Mouse (Mus musculus): ENCODE results near the gene 2310061I04Rik.
A peak's percentile ranks its signal among the peaks of the same experiment; 100 is the strongest.
"Not testable (repeated sequence)": the region's sequence is repeated elsewhere in the genome, so short reads cannot be mapped to it uniquely, and the experiment has no call there.

2310061I04Rik gene

DNA sequence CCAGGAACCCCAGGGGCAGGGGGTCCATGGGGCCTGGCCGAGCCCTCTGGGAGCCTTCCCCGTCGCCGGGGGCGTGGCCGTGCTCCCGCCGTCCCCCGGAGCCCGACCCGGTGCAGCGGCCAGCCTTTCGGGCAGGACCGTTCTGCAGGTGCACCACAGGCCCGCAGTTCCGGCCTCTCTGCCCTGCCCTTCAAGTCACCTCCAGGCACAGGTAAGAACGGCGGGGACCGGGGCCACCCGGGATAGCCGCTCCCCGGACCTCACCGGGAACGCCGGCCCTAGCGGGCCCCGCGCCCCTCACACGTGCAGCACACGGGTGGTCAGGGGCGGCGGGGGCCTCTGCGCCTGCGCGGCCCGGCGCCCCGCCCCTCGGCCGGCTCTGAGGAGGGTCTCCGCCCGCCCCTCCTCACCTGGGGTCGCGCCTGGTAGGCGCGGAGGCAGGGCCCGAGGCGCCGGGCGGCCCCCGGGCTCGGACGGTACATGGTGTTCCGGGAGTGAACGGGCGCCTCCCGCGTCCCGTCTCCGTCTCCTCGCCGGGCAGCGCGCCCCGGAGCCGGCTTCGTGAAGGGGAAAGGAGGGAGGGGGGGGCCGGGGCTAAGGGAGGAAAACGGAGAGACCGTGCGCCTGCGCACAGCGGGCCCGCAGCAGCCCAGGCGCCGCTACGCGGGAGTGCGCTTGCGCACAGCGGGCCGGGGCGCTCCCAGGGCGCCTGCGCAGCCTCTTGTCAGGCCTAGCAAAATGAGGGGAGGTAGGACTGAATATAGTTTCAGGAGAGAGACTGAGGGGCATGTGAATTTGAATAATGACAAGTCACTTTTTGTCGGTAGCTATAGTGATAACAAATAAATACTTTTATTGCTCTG is at the start of gene 2310061I04Rik:
2310061I04Rik (minus strand) TSS at position 651 of the 863 bp plus-strand sequence.
- DNase-seq (ENCODE audit: low spot score): peak; percentile 39

DNA sequence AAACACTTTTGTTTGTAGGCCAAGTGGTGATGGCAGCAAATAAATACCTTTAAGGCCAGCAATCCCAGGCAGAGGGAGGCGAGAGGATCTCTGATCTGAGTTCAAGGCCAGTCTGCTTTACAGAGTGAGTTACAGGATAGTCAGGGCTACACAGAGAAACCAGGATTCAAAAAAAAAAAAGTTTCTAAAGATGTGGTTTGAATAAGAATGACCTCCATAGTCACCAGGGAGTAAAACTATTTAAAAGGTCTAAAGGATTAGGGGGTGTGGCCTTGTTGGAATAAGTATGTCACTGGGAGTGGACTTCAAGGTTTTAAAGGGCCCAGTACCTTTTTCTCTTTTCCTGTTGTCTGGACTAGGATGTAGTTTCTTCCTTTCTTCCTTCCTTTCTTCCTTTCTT is 42.7 kb upstream of the 2310061I04Rik start:
- no peak for DNase-seq (ENCODE audit: low spot score)

DNA sequence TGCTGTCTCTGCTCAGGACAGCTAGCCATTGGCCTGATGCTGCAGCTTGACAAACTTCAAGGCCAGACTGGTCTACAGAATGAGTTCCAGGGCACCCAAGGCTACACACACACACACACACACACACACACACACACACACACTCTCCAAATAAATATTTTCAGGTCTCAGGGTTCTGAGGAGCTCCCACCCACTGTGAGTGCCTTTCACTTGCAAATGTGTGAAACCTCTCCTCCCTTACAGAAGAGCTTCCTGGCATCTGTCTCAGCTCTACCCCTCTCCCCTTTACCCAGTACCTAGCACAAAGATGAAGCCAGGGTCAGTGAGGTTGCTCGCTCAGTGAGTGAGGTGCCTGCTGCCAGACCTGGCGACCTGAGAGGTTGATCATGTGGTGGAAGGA is 41.9 kb upstream of the 2310061I04Rik start:
- DNase-seq (ENCODE audit: low spot score): no peak

DNA sequence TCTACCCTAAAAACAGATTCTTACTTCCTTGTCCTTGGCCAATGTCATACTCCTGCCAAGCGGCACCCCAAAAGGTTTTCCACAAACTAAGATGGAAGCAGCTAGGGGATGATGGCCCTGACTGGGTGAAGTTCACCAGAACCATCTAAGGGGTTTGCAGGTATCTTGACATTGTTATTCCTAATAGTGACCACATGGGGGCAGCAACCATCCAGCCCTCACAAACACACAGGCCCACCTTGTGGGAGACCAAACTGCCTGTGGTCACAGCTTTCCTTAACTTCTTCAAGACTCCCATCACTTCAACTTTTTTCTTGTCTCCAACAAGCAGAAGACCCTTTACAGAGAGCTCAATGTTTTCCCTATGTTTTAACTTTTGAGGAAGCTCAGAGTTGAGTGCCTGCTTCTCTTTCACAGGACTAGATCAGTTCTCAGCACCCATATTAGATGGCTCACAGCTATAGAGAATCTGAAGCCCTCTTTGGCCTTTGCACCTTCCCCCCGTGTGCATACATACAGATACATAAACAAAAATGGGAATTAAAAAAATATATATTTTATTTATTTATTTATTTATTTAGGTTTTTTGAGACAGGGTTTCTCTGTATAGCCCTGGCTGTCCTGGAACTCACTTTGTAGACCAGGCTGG is 40.6 kb upstream of the 2310061I04Rik start:
- no peak for DNase-seq (ENCODE audit: low spot score)

DNA sequence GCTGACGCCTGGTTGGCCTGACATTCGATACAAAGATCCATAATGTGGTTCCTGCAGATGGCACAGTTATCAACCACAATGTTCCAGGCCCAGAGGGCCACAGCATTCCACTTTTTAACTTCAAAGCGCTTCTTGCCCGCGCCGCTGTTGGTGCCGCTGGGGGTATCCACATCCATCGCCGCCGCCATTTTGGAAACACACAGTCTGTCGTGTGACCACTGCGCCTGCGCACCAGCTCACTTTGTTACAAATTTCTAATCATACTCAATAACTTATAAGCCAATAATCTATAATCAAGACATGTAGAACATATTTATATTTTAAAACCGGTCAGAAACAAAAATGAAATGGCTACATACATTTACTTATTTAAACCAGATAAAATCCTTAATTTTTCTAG is 38.5 kb upstream of the 2310061I04Rik start:
- not testable (repeated sequence) for DNase-seq (ENCODE audit: low spot score)

DNA sequence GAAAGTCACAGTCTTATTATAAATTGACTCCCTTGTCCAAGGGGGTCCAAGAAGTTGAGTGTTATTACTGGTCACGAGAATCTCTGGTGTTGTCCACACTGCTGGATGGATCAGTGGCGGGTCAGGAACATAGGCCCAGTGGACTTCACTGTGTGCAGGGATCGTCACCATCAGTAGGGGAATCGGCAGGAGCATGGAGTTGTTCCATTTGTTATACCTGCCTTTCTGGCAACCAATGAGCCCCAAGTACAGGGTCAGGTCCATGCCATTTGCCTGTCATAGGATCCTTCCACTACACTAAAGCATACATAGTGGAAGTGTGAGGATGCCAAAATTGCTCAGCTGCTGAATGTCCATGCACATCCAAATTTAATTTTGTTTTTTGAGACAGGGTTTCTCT is 35.4 kb upstream of the 2310061I04Rik start:
- DNase-seq (ENCODE audit: low spot score): no peak

DNA sequence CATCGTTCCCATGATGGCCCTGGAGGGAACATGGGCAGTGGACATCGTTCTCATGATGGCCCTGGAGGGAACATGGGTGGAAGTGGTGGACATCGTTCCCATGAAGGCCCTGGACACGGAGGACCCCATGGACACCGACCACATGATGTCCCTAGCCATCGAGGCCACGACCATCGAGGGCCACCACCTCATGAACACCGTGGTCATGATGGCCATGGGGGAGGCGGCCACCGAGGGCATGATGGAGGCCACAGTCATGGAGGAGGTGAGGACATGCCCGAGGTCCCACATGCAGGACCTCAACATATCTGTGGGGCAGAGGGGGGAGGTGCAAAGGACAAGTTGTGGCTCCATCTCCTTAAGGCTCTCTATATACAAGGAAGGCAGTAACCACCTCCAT is 33.4 kb upstream of the 2310061I04Rik start:
- DNase-seq (ENCODE audit: low spot score): no peak

DNA sequence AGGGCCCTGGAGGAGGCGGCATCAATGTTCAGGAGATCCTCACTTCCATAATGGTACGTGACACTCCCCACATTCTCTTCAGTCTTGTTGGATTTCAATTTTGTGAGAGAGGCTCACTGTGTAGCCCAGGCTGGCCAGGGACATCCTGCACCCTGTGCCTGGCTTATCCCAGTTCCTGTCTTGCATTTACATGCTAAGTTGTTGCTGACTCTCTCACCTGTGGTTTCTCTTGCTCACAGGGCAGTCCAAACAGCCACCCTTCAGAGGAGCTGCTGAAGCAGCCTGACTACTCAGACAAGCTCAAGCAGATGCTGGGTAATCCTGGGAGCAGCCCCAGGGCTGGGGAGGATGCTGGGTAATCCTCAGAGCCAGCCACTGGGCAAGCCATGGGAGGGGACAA is 32.3 kb upstream of the 2310061I04Rik start:
- no peak for DNase-seq (ENCODE audit: low spot score)

DNA sequence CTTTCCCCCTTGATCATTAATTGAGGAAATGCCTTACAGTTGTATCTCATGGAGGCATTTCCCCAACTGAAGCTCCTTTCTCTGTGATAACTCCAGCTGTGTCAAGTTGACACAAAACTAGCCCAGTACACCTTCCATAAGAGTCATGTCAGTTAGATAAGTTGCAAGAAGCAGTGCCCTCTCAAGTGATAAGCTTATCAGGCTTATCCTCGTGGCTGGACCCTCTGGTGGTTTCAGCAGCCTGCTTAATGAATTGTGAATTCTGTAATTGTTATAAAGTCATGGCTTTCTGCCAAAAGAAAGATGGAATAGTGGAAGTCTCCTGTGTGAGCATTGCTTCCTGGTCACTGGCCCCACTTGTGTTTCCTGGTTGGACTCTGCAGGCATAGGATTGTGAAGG is 30.2 kb upstream of the 2310061I04Rik start:
- no peak for DNase-seq (ENCODE audit: low spot score)

DNA sequence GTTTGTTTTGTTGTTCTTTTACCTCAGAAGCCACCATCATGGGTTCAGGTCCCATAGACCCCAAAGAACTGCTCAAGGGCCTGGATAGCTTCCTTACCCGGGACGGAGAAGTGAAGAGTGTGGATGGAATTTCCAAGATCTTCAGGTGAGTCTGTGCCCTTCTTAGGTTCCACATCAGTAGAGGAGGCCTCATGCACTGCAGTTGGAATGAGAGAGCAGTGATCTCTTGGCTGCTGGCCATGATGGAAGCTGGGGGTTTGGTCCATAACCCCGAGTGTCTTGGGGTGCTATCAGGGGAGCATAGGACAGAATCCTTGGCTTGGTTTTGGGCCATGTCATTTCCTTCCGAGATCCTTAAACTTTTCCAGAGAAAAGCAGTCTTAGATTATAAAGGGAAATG is 26.1 kb upstream of the 2310061I04Rik start:
- no peak for DNase-seq (ENCODE audit: low spot score)

DNA sequence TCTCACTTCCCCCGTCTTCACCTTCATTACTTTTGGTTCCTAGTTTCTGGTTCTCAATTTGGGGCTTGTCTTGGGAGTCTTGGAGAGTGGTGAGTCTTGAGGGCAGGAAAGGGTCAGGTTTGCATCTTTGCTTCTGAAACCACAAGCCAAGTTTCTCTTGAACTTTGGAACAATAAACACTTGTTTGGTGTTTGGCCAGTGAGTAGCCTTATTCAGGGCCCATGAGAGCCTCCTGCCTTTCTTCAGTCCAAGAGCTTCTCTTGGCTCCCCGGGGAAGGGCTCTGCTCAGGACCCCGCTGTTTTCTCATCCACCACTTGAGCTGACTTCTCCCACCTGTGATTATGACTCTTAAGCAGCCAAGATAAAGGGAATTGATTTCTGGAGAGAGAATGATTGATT is 25.3 kb upstream of the 2310061I04Rik start:
- DNase-seq (ENCODE audit: low spot score): no peak

DNA sequence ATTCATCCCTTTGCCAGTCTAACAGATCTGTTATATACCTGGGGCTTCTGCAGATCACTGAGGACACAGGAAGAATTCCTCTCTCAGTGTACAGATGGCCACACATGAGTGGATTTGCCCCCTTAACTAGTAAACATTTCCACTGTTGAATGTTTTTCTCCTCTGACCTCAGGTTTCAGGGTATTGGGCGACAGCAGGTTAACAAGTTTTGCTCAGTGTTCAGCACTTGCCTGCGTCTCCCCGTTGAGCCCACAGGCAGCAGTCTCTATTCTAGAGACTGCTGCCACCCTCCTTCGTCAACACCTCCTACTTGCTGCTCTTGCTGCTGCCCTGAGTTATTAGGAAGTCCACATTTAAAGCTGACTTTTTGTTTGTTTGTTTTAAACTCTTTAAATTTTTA is 24.5 kb upstream of the 2310061I04Rik start:
- DNase-seq (ENCODE audit: low spot score): no peak

DNA sequence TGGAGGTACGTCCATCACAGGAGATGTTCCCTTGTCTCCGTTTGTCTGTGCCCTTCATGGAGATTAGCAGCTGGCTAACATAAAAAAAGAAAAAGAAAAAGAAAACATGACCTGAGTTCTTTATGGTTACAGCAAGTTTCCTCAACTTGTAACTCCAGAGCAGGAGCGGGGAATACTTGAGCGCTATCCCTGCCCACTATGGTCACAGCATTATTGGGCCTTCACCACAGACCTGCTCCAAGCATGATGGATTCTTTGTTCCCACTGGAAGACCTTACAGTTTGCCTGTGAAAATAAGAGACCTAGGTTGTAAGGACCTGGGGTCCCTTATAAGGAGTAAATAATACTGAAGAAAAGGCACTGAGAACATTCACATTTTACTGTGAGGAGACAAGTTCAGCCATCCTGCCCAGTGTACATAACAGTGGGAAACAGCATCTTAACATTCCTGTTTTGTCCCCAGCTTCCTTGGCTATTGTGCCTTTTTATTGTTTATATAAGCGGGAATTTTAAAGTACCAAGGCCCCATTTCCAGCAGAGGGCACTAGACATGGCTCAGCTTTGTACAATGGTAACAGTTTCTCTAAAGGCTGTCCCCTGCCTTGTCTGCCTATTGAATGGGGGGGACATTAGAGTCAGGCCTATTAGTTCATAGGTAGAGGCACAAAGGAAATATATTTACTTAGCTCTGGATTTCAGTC is 23.8 kb upstream of the 2310061I04Rik start:
- DNase-seq (ENCODE audit: low spot score): no peak

DNA sequence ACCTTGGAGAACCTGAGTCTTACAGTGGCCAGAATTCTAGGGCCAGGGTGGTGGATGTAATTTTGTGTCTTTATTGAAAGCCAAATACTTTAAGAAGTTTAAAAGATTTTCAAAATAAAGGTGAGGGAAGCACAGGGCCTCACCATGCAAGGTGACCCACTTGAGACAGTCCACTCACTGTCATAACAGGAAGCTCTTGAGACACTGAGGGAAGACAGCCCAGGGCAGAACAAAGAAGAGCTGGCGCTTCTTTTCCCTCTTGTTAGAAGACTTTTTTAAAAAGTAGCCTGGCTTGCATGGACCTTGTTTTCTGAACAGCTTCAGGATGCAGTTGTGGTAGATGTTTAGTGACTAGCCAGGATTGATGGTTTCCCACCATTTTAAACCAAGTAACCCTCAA is 23.2 kb upstream of the 2310061I04Rik start:
- DNase-seq (ENCODE audit: low spot score): no peak

DNA sequence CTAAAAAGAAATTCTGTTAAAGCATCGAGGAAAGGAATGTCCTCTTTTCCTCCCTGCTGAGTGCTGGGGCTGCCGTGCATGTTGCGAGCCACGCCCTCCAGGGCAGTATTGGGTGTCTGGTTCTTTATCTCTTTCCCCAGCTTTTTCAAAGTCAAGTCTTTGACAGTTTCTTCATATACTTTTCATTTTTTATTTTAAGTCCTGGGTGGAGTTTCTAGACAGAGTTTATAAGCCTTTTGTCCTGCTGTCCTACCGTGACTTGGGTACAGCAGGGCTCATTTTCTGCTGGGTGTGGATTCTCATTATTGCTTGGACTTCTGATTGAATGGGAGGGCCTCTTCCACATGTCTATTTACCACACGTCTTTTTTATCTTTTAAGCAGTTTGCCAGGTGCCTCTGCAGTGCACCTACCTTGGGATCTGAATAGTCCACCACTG is 22.7 kb upstream of the 2310061I04Rik start:
- no peak for DNase-seq (ENCODE audit: low spot score)

DNA sequence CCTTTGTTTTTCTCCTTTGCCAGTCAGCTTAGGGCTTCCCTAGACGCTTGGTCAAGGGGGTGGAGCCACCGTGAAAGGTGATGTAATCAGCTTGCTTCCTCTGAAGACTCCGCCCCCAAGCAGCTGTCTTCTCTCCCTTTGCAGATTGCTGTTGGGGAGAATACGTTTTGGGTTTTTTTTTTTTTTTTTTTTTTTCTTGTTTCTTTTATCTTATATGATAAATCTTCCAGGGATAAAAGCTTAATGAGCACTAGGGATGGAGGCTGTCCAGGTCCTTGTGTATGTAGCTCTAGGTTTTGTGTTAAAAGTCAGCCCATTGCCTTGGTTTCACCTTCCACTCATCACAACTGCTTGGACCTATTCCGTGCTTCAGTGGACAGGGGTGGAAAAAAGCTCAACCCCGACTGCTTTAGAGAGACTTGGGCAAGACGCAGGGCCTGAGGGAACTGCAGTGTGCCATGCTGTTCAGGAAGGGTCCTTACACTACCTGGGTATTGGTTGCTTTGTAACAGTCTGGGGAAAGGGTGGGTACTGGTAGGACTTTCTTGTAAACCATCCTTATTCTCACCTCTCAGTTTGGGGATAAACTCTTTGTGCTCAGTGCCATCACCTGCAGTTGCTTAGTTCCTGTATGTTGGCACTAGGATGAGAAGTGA is 22.0 kb upstream of the 2310061I04Rik start:
- peak; percentile 64 for DNase-seq (ENCODE audit: low spot score)

DNA sequence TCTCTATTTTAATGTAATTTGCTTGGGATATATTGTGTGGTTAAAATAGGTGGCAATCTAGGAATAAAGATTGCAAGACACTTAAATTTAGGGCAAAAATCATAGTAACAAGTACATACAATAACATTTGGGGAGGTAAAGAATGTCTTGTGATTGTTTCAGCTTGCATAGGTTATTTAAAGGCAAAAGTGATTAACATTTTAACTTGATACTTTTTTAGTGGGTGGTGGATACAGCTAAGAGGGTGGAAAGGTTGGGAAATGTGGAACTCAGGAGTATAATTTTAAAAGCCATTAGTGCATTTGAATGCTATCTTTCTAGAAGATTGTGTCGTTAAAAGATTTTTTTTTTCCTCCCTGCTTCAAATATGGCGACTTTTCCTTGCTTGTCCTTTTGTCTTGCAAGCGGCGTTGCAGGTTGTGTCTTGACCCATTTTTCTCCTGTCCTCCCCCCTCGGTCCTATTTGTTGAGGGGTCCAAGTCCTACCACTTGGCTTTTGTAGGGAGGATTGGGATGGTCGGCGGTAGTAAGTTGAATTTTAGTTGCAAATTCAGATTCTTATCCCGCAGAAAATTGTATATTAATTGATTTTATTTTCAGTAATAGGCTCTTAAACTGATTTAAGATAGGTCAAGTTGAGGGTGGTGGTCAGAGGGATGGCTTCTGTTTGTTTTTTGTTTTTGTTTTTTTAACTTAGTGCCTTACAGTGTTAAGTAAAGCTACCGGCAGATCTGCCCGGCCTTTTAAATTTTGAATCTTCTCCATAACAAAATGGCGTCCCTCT is 21.2 kb upstream of the 2310061I04Rik start:
- DNase-seq (ENCODE audit: low spot score): no peak

DNA sequence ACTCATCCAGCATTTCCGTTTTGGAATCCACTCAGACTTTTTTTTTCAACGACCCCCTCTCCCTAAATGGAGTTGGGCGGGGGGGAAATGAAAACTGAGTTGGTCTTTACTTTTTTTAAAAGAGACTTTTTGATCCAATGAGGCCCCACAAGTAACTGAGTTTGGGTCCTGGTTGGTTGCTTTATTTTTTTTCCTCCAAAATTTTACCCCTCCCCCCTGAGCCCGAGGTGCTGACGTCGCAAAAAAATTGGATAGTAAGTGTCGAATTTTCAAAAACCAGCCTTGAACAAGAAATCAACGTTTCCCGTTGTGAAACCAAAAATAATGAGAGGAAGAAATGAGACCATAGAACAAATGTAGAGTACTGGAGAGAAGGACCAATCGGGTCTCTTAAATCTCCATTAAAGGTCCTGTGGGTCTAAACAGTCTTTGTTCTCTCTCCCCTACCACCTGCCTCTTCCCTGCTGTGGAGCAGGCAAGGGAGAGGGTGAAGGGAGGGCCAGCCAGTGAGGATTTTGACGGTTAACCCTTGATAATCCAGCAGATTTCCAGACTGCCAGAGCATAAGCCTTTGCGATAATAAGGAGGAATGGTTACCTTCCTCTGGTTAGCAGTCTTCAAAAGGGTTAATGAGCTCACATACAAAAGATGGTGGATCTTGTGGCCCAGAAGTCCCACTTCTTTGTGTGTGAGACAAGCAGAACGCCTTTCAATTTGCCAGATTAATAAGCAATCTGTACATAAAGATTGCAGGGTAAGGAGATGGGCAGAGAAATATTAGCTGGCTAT is 20.4 kb upstream of the 2310061I04Rik start:
- no peak for DNase-seq (ENCODE audit: low spot score)

DNA sequence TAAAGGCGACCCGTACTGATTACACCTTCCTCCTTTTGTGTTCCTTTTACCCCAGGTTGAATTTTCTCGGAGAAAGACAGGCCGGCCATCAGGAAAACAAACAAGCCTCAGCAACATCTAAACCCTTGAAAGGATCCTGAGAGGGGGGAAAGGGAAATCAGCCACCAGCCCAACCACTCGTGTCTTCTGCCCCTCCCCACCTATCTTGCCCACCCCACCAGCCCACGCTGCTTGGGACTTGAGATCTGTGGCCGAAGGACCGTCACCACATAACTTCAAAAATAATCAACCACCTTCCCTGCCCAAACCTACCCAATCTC is 19.9 kb upstream of the 2310061I04Rik start:
- DNase-seq (ENCODE audit: low spot score): no peak

DNA sequence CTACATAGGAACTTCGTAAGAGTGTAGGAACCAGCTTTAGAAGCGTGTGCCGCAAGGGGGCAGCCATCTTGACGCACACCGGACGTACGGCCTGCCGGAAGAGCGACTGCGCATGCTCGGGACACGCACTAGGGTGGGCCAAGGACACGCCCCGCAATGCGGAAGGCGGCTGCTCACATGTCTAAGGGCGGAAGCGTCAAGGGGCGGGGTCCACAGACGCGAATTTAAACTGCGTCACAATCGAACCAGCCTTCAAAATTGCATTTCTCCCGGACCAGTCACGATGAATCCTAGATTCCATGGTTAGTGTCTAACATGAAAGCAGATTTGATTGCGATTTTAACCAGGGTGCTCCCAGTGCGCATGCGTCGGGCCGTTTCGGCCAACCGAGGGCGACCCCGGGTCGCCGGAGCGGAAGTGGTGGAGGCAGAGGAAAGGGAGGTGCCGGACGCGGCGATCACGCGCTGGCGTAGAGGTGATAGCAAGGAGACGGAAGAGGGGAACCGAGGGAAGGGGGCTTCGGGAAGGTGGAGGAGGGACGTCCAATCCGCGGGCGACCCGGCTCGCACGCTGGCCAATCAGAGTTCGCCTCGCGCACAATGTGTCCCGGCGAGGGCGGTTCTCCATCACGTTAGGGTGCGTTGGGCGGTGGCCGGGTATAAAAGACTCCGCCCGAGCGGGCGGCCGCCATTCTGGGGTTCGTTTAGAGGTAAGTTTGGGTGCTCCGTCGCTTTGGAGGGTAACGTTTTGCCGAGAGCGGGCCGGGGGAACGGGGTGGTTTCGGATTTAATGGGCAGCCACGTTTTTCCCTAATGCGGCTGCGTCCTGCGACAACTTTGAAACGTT is 19.3 kb upstream of the 2310061I04Rik start, which contains the start of the genes Mrps18b and Ppp1r10:
Mrps18b (minus strand) TSS at position 93 of the 846 bp plus-strand sequence.
Ppp1r10 (plus strand) TSS at position 138 of the 846 bp plus-strand sequence.
- DNase-seq (ENCODE audit: low spot score): peak; percentile 97
